Mouse (Mus musculus) kidney, adult 18-20 months (tissue): ENCODE results near the gene Gng7.
A peak's percentile ranks its signal among the peaks of the same experiment; 100 is the strongest.
"Not testable (repeated sequence)": the region's sequence is repeated elsewhere in the genome, so short reads cannot be mapped to it uniquely, and the experiment has no call there.

ENCODE experiments used
- DNase-seq: peaks from one replicate; pipeline ENCODE4 v3.0.0; 2021

The Gng7 gene

GRCm38 (mm10) chr10:80991945-80992344 lies 22.8 kb downstream of the Gng7 start:
- DNase-seq, result no peak

- no peak for DNase-seq
Measured at GRCm38 (mm10) chr10:80991007-80991406, 23.7 kb downstream of the Gng7 start.

GRCm38 (mm10) chr10:80990406-80990805 lies 24.3 kb downstream of the Gng7 start:
- no peak for DNase-seq

GRCm38 (mm10) chr10:80989854-80990253 lies 24.9 kb downstream of the Gng7 start:
- DNase-seq, result not testable (repeated sequence)

- DNase-seq, result no peak
Measured at GRCm38 (mm10) chr10:80989446-80989845, 25.3 kb downstream of the Gng7 start.

GRCm38 (mm10) chr10:80987709-80988441 lies 26.9 kb downstream of the Gng7 start:
- peak; percentile 86 for DNase-seq

GRCm38 (mm10) chr10:80986754-80987153 lies 28.0 kb downstream of the Gng7 start:
- DNase-seq, result peak; percentile 59

GRCm38 (mm10) chr10:80985970-80986701 lies 28.6 kb downstream of the Gng7 start:
- no peak for DNase-seq

- peak; percentile 47 for DNase-seq
Measured at GRCm38 (mm10) chr10:80985241-80985969, 29.3 kb downstream of the Gng7 start.

- DNase-seq, result no peak
Measured at GRCm38 (mm10) chr10:80984223-80984622, 30.5 kb downstream of the Gng7 start.

- no peak for DNase-seq
Measured at GRCm38 (mm10) chr10:80982381-80982780, 32.4 kb downstream of the Gng7 start.

GRCm38 (mm10) chr10:80981564-80982112 lies 33.1 kb downstream of the Gng7 start:
- DNase-seq, result no peak

- peak; percentile 73 for DNase-seq
Measured at GRCm38 (mm10) chr10:80975478-80975877, 39.3 kb downstream of the Gng7 start.

GRCm38 (mm10) chr10:80973722-80974121 lies 41.0 kb downstream of the Gng7 start:
- no peak for DNase-seq

- DNase-seq, result peak; percentile 69
Measured at GRCm38 (mm10) chr10:80972071-80972987, 42.4 kb downstream of the Gng7 start.

GRCm38 (mm10) chr10:80971533-80971932 lies 43.2 kb downstream of the Gng7 start:
- peak; percentile 69 for DNase-seq

- DNase-seq, result no peak
Measured at GRCm38 (mm10) chr10:80970159-80970558, 44.6 kb downstream of the Gng7 start.

- DNase-seq, result no peak
Measured at GRCm38 (mm10) chr10:80969298-80969697, 45.4 kb downstream of the Gng7 start.

- DNase-seq, result no peak
Measured at GRCm38 (mm10) chr10:80968106-80968505, 46.6 kb downstream of the Gng7 start.

GRCm38 (mm10) chr10:80967101-80967656 lies 47.6 kb downstream of the Gng7 start:
- no peak for DNase-seq

- peak; percentile 57 for DNase-seq
Measured at GRCm38 (mm10) chr10:80966296-80966695, 48.4 kb downstream of the Gng7 start.
